Mouse (Mus musculus) limb, embryonic 14.5 days (tissue): ENCODE results near the gene Gfod2. TPM values are rescaled to one million over a fixed set of nuclear protein-coding genes. Genes with fewer than 3 reads are reported as not detected.

ENCODE experiments used
- ATAC-seq: fragments of 200-750 bp; cut with Nextera tagmentation; 2 replicates; pipeline ENCODE4 v1.8.0; 2017; ENCODE audit warnings: low read depth, moderate number of reproducible peaks, moderate TSS enrichment; ENCODE audit not compliant: low FRiP score
- DNase-seq: peaks from one replicate; pipeline ENCODE4 v3.0.0-alpha.2; 2015; ENCODE audit warnings: low spot score
- H3K27ac ChIP-seq: fragments of 300-500 bp; sonication (generic); replicated peaks from 2 replicates; pipeline ENCODE4 v1.5.1; 2014; ENCODE audit warnings: low read depth, mild to moderate bottlenecking, low read length, moderate library complexity, mixed read lengths
- H3K27me3 ChIP-seq: fragments of 300-500 bp; sonication (generic); 2 replicates; pipeline ENCODE4 v1.6.1; 2014; ENCODE audit warnings: low read length, mixed read lengths; ENCODE audit not compliant: control insufficient read depth, insufficient read depth
- H3K36me3 ChIP-seq: fragments of 300-500 bp; sonication (generic); 2 replicates; pipeline ENCODE4 v1.6.1; 2014; ENCODE audit warnings: mild to moderate bottlenecking, low read length, moderate library complexity, mixed read lengths; ENCODE audit not compliant: control insufficient read depth, insufficient read depth
- H3K4me1 ChIP-seq: fragments of 300-500 bp; sonication (generic); 2 replicates; pipeline ENCODE4 v1.6.1; 2014; ENCODE audit warnings: antibody characterized with exemption, low read length, mixed read lengths; ENCODE audit not compliant: control insufficient read depth, insufficient read depth
- H3K4me2 ChIP-seq: fragments of 300-500 bp; sonication (generic); replicated peaks from 2 replicates; pipeline ENCODE4 v1.6.1; 2014; ENCODE audit warnings: low read depth, mild to moderate bottlenecking, low read length, moderate library complexity; ENCODE audit not compliant: severe bottlenecking
- H3K4me3 ChIP-seq: fragments of 300-500 bp; sonication (generic); replicated peaks from 2 replicates; pipeline ENCODE4 v1.5.1; 2014; ENCODE audit warnings: low read length
- H3K9ac ChIP-seq: fragments of 300-500 bp; sonication (generic); 2 replicates; pipeline ENCODE4 v1.6.1; 2014; ENCODE audit warnings: mild to moderate bottlenecking, low read depth, low read length, moderate library complexity; ENCODE audit not compliant: severe bottlenecking
- H3K9me3 ChIP-seq: fragments of 300-500 bp; sonication (generic); 2 replicates; pipeline ENCODE4 v1.6.1; 2016; ENCODE audit warnings: low read length; ENCODE audit not compliant: control insufficient read depth
- POLR2A ChIP-seq: fragments of 200-500 bp; IDR thresholded peaks from 2 replicates; pipeline ENCODE4 v1.8.0; 2012; ENCODE audit warnings: inconsistent platforms, mild to moderate bottlenecking, moderate library complexity, borderline replicate concordance; ENCODE audit not compliant: insufficient read depth, insufficient read length; ENCODE audit errors: extremely low read depth
- WGBS: fragments of 180-500 bp; shearing (Covaris S2); extraction: QIAGEN DNeasy Blood & Tissue Kit; methylation state at CpG from one replicate; pipeline ENCODE4 v1.1.7; 2014; 5-methylcytosine and 5-hydroxymethylcytosine counted together
- polyA plus RNA-seq, 2 experiments: library from polyadenylated mRNA; depleted of rRNA in 1 of 2; stranded (reverse) in 1 of 2; unstranded in 1 of 2; fragments of >200 nt; fragmentation: Nextera tagmentation in 1 of 2; extraction: Ambion mirVana in 1 of 2; gene quantifications; 2 replicates each; pipeline versions ENCODE4 v1.2.1 to v1.2.3; 2012 to 2014

The Gfod2 gene
- polyA plus RNA-seq, 2 experiments, result 11.7 to 13.6 TPM

- no peak overlapping the region for H3K4me3 ChIP-seq
- TF ChIP-seq POLR2A, result no peak
- H3K36me3 ChIP-seq, result peaks cover 94% of the 10 kb centered on the region
- DNase-seq (no peak), ATAC-seq (no peak)
- no peak overlapping the region for H3K4me2 ChIP-seq
- no peak overlapping the region for H3K9ac ChIP-seq
- WGBS, result 95% methylated on average over 1 of the region's 1 CpGs
- H3K9me3 ChIP-seq, result no peaks in the 10 kb centered on the region
- H3K27ac ChIP-seq, result no peak overlapping the region
- no peaks in the 10 kb centered on the region for H3K27me3 ChIP-seq
- H3K4me1 ChIP-seq, result no peaks in the 10 kb centered on the region
Observed at GRCm38 (mm10) chr8:105677891-105678290, 80.6 kb downstream of the Gfod2 start.

Other genes with a start within 250 kb of the Gfod2 start
- gene Hsd11b2, start 239.9 kb downstream of the Gfod2 start, polyA plus RNA-seq (2012; rRNA removed), result 3.3 and 6.4 TPM in 2 replicates
- 1.7 and 2.2 TPM in 2 replicates for gene Hsd11b2, start 239.9 kb downstream of the Gfod2 start, polyA plus RNA-seq (2014; fragmentation: Nextera tagmentation; extraction: Ambion mirVana)
- 98.9 and 105 TPM in 2 replicates for gene Atp6v0d1, start 192.6 kb downstream of the Gfod2 start, polyA plus RNA-seq (2012; rRNA removed)
- gene Atp6v0d1, start 192.6 kb downstream of the Gfod2 start, polyA plus RNA-seq (2014; fragmentation: Nextera tagmentation; extraction: Ambion mirVana), result 91.2 and 93.2 TPM in 2 replicates
- 25.0 and 34.3 TPM in 2 replicates for gene Ripor1, start 153.4 kb downstream of the Gfod2 start, polyA plus RNA-seq (2012; rRNA removed)
- 18.7 and 22.1 TPM in 2 replicates for gene Ripor1, start 153.4 kb downstream of the Gfod2 start, polyA plus RNA-seq (2014; fragmentation: Nextera tagmentation; extraction: Ambion mirVana)
- gene Ctcf, start 122.1 kb downstream of the Gfod2 start, polyA plus RNA-seq (2012; rRNA removed), result 39.1 and 48.1 TPM in 2 replicates
- 97.8 and 107 TPM in 2 replicates for gene Ctcf, start 122.1 kb downstream of the Gfod2 start, polyA plus RNA-seq (2014; fragmentation: Nextera tagmentation; extraction: Ambion mirVana)
- gene Agrp, start 121.3 kb downstream of the Gfod2 start, polyA plus RNA-seq (2012; rRNA removed), result 1.0 and 1.7 TPM in 2 replicates
- 2.5 and 2.6 TPM in 2 replicates for gene Agrp, start 121.3 kb downstream of the Gfod2 start, polyA plus RNA-seq (2014; fragmentation: Nextera tagmentation; extraction: Ambion mirVana)
- 2.1 and 2.3 TPM in 2 replicates for gene Carmil2, start 72.4 kb downstream of the Gfod2 start, polyA plus RNA-seq (2012; rRNA removed)
- 0.63 and 0.66 TPM in 2 replicates for gene Carmil2, start 72.4 kb downstream of the Gfod2 start, polyA plus RNA-seq (2014; fragmentation: Nextera tagmentation; extraction: Ambion mirVana)
- gene Acd, start 57.6 kb downstream of the Gfod2 start, polyA plus RNA-seq (2012; rRNA removed), result 52.8 and 68.4 TPM in 2 replicates
- 62.0 and 72.1 TPM in 2 replicates for gene Acd, start 57.6 kb downstream of the Gfod2 start, polyA plus RNA-seq (2014; fragmentation: Nextera tagmentation; extraction: Ambion mirVana)
- gene Pard6a, start 57.5 kb downstream of the Gfod2 start, polyA plus RNA-seq (2012; rRNA removed), result 17.9 and 28.4 TPM in 2 replicates
- 18.4 and 19.3 TPM in 2 replicates for gene Pard6a, start 57.5 kb downstream of the Gfod2 start, polyA plus RNA-seq (2014; fragmentation: Nextera tagmentation; extraction: Ambion mirVana)
- gene 4933405L10Rik, start 51.0 kb downstream of the Gfod2 start, polyA plus RNA-seq (2012; rRNA removed), result 0.18 TPM in 1 of 2 replicates, not detected in the other
- 0.29 TPM in 1 of 2 replicates, not detected in the other for gene 4933405L10Rik, start 51.0 kb downstream of the Gfod2 start, polyA plus RNA-seq (2014; fragmentation: Nextera tagmentation; extraction: Ambion mirVana)
- 43.3 and 45.4 TPM in 2 replicates for gene Enkd1, start 50.5 kb downstream of the Gfod2 start, polyA plus RNA-seq (2012; rRNA removed)
- 19.8 and 22.8 TPM in 2 replicates for gene Enkd1, start 50.5 kb downstream of the Gfod2 start, polyA plus RNA-seq (2014; fragmentation: Nextera tagmentation; extraction: Ambion mirVana)
- gene Ranbp10, start 68.7 kb upstream of the Gfod2 start, polyA plus RNA-seq (2012; rRNA removed), result 31.3 and 37.4 TPM in 2 replicates
- 12.2 and 15.0 TPM in 2 replicates for gene Ranbp10, start 68.7 kb upstream of the Gfod2 start, polyA plus RNA-seq (2014; fragmentation: Nextera tagmentation; extraction: Ambion mirVana)
- 0.06 and 0.19 TPM in 2 replicates for gene Tsnaxip1, start 69.1 kb upstream of the Gfod2 start, polyA plus RNA-seq (2012; rRNA removed)
- gene Tsnaxip1, start 69.1 kb upstream of the Gfod2 start, polyA plus RNA-seq (2014; fragmentation: Nextera tagmentation; extraction: Ambion mirVana), result 0.18 and 0.62 TPM in 2 replicates
- 92.2 and 98.0 TPM in 2 replicates for gene Cenpt, start 94.6 kb upstream of the Gfod2 start, polyA plus RNA-seq (2012; rRNA removed)
- gene Cenpt, start 94.6 kb upstream of the Gfod2 start, polyA plus RNA-seq (2014; fragmentation: Nextera tagmentation; extraction: Ambion mirVana), result 41.5 and 45.7 TPM in 2 replicates
- gene Thap11, start 96.5 kb upstream of the Gfod2 start, polyA plus RNA-seq (2012; rRNA removed), result 70.7 and 83.1 TPM in 2 replicates
- 62.5 and 68.4 TPM in 2 replicates for gene Thap11, start 96.5 kb upstream of the Gfod2 start, polyA plus RNA-seq (2014; fragmentation: Nextera tagmentation; extraction: Ambion mirVana)
- 239 and 249 TPM in 2 replicates for gene Nutf2, start 101.9 kb upstream of the Gfod2 start, polyA plus RNA-seq (2012; rRNA removed)
- gene Nutf2, start 101.9 kb upstream of the Gfod2 start, polyA plus RNA-seq (2014; fragmentation: Nextera tagmentation; extraction: Ambion mirVana), result 259 and 271 TPM in 2 replicates
- 91.8 and 127 TPM in 2 replicates for gene Edc4, start 122.2 kb upstream of the Gfod2 start, polyA plus RNA-seq (2012; rRNA removed)
- gene Edc4, start 122.2 kb upstream of the Gfod2 start, polyA plus RNA-seq (2014; fragmentation: Nextera tagmentation; extraction: Ambion mirVana), result 39.6 and 49.1 TPM in 2 replicates
- 2.2 TPM in 2 replicates for gene Nrn1l, start 134.9 kb upstream of the Gfod2 start, polyA plus RNA-seq (2012; rRNA removed)
- gene Nrn1l, start 134.9 kb upstream of the Gfod2 start, polyA plus RNA-seq (2014; fragmentation: Nextera tagmentation; extraction: Ambion mirVana), result 0.45 and 1.1 TPM in 2 replicates
- gene Pskh1, start 141.8 kb upstream of the Gfod2 start, polyA plus RNA-seq (2012; rRNA removed), result 57.2 and 82.7 TPM in 2 replicates
- gene Pskh1, start 141.8 kb upstream of the Gfod2 start, polyA plus RNA-seq (2014; fragmentation: Nextera tagmentation; extraction: Ambion mirVana), result 33.1 and 37.6 TPM in 2 replicates
- 4.1 and 5.7 TPM in 2 replicates for gene Ctrl, start 175.2 kb upstream of the Gfod2 start, polyA plus RNA-seq (2012; rRNA removed)
- gene Ctrl, start 175.2 kb upstream of the Gfod2 start, polyA plus RNA-seq (2014; fragmentation: Nextera tagmentation; extraction: Ambion mirVana), result 0.88 and 1.7 TPM in 2 replicates
- gene Psmb10, start 179.8 kb upstream of the Gfod2 start, polyA plus RNA-seq (2012; rRNA removed), result 31.8 and 45.8 TPM in 2 replicates
- gene Psmb10, start 179.8 kb upstream of the Gfod2 start, polyA plus RNA-seq (2014; fragmentation: Nextera tagmentation; extraction: Ambion mirVana), result 37.8 and 38.8 TPM in 2 replicates
- 15.9 and 18.5 TPM in 2 replicates for gene Lcat, start 184.7 kb upstream of the Gfod2 start, polyA plus RNA-seq (2012; rRNA removed)
- 1.9 and 3.0 TPM in 2 replicates for gene Lcat, start 184.7 kb upstream of the Gfod2 start, polyA plus RNA-seq (2014; fragmentation: Nextera tagmentation; extraction: Ambion mirVana)
- gene Slc12a4, start 207.4 kb upstream of the Gfod2 start, polyA plus RNA-seq (2012; rRNA removed), result 116 and 135 TPM in 2 replicates
- gene Slc12a4, start 207.4 kb upstream of the Gfod2 start, polyA plus RNA-seq (2014; fragmentation: Nextera tagmentation; extraction: Ambion mirVana), result 46.0 and 56.2 TPM in 2 replicates
- not detected in 2 replicates for gene Dpep3, start 220.8 kb upstream of the Gfod2 start, polyA plus RNA-seq (2012; rRNA removed)
- 0.11 TPM in 1 of 2 replicates, not detected in the other for gene Dpep3, start 220.8 kb upstream of the Gfod2 start, polyA plus RNA-seq (2014; fragmentation: Nextera tagmentation; extraction: Ambion mirVana)
- gene Dus2, start 232.7 kb upstream of the Gfod2 start, polyA plus RNA-seq (2012; rRNA removed), result 24.4 and 25.6 TPM in 2 replicates
- 22.4 and 25.0 TPM in 2 replicates for gene Dus2, start 232.7 kb upstream of the Gfod2 start, polyA plus RNA-seq (2014; fragmentation: Nextera tagmentation; extraction: Ambion mirVana)
- 0.05 TPM in 1 of 2 replicates, not detected in the other for gene Dpep2nb, start 247.3 kb upstream of the Gfod2 start, polyA plus RNA-seq (2012; rRNA removed)
- gene Dpep2nb, start 247.3 kb upstream of the Gfod2 start, polyA plus RNA-seq (2014; fragmentation: Nextera tagmentation; extraction: Ambion mirVana), result 0.17 TPM in 1 of 2 replicates, not detected in the other